Mouse (Mus musculus): ENCODE measurements around the gene Stox2. TPM values are rescaled to one million over a fixed set of nuclear protein-coding genes. Genes with fewer than 3 reads are reported as not detected.
A peak's percentile ranks its signal among the peaks of the same experiment; 100 is the strongest.

The Stox2 gene
- total RNA-seq, 2 experiments from 2014 or later = 9.4 to 10.5 TPM

DNA sequence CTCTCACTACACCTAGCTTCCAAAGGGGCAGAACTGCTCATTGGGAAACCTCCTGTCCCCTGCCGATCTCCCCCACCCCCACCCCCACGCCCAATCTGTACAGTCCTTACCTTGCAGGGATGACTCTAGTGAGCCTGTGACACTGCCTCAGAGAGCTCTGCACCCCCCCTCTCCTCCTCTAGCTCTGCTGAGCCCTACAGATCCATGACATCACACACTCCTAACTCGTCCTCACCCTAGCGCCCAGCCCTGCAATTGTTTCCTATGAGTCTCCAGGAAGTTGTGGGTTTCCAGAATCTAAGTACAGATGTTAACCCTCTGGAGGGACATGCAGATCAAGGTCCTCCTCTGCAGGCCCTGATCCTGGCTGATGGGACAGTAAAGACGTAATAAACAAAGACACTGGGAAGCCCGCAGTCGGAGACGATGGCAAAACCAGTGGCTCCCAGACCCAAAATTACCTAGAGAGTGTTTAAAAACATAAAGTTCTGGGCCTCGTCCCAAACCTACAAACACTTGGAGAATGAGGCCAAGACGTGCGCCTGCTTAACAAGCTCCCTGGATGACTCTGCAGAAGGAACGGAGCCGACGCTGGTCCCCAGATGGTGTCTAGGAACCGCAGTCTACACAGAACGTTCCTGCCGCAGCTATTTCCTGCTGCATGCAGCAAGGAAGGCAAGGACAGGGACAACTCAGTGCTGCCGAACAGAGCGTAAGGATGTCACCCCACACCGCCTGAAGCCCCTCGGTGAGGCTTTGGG lies 177.9 kb downstream of the Stox2 start:
- intact Hi-C loops (cut with DNase I; ENCODE audit: low total_unique reads) = no loop called here

DNA sequence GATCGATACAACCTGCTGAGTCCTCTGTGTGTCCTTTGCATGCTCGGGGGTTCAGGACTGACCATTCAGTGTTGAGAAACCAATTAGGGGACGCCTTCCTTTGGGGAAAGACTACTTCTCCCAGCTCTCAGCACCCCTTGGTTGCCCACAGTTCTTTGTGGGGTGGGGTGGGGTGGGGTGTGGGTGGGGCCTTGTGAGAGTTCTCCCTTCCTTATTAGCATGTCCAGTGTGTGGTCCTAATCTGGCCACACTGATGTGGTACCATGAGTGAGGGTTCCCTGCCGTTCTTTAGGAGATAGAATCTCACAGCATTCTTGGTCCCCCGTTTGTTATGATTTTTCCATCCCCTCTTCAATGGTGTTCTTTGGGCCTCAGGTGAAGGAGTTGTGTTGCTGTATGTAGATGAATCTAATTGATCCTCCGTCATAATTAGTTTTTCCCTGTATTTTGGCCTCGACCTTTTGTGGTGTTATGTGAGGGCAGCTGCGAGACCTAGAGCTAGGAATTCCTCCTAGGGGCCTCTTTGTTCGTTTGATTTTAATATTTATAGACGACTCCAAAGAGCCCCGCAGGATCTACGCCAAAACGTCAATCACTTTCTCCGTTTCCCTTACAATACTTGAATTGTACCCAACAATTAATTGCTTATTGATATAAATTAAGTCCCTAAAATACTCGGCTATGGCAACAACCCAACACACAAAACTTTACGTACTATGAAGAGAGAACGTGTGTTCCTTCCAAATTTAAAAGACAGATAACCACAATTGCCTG lies 182.9 kb downstream of the Stox2 start:
- intact Hi-C loops (cut with DNase I; ENCODE audit: low total_unique reads) = no loop called here
- DNase-seq = no peak

More for the DNA sequence above, 177.9 kb downstream of the Stox2 start:
- peak; percentile 25 for DNase-seq

DNA sequence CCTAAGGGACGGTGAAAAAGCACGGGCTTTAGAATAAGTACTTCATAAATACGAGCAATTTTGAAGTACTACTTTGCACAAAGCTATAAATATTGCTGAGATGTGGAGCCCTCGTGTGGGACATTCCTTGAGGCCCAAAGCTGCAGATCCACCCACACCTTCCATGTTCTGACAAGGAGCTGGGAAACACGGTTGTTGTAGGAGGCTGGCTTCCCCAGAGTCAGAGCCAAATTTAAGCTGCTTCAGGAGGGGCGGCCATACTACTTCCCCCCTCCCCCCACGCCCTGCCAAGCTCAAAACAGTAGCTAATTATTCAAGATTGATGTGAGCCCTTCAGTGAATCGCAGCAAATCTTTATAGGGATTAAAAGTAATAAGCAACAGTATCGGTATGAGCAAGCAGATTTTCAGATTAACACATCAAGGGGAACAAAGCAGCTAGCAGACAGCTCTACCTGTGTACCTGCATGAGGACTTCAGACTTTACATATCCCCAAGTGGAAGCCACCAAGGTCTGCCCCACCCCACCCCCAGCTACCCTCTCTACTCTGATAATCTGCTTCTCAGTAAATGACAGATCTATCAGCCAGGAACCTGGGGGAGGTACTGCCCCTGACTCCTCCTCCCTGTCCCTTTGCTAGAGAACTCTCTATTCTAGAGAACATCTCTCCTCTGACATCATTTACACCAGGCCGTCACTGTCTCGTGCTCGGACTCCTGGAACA lies 185.2 kb downstream of the Stox2 start:
- intact Hi-C loops (cut with DNase I; ENCODE audit: low total_unique reads) = no loop called here

DNA sequence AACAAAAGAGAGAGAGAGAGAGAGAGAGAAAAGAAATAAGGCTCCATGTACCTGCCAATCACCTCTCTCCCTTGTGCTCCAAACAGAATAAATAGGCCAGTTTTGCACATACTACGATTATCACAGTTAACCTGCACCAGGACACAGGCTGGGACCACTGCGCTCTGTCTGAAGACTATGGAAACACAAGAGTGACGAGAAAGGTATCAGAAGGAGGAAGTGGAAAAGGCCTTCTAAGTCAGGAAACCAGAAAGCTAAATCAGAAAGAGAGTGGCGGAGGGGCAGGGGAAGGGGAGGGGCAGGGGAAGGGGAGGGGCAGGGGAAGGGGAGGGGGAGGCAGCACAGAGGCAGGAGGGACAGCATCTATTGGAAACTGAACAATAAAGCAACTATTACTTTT lies 195.3 kb downstream of the Stox2 start:
- no peak for DNase-seq
- intact Hi-C loops (cut with DNase I; ENCODE audit: low total_unique reads) = no loop called here

More for the DNA sequence above, 185.2 kb downstream of the Stox2 start:
- DNase-seq = no peak

DNA sequence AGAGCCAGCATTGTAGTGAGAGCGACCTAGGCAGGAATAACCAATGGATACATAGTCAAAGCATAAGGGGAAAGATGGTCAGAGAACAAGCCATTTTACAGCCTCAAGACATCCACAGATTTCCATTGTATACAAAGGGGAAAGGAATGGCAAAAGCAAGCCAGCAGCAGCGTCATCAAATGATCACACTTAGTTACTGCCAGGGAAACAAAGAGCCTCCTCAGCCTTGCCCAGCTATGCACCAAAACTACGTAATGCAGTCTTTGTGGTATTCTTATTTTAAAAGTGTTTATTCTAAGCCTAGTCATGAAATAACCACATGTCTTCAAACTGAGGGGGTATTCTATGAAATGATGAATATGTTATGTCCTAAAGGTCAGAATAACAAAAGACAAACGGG lies 201.0 kb downstream of the Stox2 start:
- DNase-seq = no peak

DNA sequence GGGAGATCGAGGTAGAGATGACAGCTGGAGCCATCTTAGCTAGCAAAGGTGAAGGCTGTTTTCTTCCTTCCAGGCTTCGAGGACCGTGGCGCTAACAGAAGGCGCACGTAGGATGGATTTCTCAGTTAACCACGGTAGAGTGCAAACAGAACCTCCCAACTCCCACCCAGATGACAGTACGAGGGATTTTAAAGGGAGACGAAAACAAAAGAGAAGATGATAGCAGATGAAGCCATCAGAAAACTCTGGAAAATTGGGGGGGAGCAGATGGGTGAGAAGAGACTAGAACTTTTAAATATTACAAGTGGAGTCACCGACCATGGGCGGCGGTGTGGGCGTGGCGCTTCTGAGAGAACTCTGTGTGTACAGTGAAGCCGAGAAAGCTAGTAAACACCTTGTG lies 202.0 kb downstream of the Stox2 start:
- DNase-seq = no peak
- intact Hi-C loops (cut with DNase I; ENCODE audit: low total_unique reads) = no loop called here

More for the DNA sequence above, 201.0 kb downstream of the Stox2 start:
- intact Hi-C loops (cut with DNase I; ENCODE audit: low total_unique reads) = no loop called here

DNA sequence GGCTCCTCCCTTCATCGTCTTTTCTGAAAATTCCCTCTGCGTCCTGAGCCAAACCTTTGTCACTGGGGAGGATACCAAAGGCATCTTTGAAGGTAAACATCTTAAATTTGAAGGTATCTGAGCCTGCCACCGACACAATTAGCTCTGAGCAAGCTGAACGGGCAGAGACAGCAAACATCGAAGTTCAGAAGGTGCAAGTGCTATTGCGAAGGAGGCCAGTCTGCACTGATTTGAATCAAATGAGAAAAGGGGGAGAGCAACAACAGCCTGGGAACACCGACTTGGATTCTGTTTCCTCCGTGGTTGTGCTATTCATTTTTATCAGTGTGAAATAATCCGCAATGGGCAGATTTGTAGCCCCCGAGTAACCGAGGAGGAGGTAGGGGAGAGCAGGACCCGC lies 202.5 kb downstream of the Stox2 start:
- intact Hi-C loops (cut with DNase I; ENCODE audit: low total_unique reads) = no loop called here
- DNase-seq = no peak

DNA sequence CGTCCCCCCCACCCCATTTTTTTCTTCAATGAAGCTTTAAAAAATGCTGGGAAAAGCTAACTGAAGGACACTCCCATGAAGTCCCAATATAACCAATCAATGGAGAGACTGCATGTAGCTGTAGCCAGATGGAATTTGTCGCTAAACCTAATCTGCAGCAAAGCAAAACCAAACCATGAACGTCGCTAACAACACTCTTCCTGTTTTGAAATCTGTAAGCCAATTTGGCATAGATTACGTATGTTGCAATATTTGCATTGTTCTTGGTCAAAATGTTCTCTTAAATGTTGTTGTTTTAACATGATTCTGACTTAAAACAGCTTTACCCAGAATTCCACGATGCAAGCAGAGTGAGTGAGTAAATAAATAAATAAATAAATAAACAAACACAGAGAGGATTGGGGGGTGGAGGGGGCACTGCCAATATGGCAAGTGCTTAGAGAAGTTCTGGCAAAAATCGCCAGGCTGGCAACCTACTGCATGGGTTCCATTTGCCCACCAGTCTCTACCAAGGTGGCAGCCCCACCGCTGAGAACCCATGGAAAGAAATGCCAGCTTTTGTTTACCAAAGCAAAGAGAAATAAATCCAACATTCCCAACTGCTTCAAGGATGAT lies 203.0 kb downstream of the Stox2 start:
- intact Hi-C loops (cut with DNase I; ENCODE audit: low total_unique reads) = no loop called here
- DNase-seq = no peak

DNA sequence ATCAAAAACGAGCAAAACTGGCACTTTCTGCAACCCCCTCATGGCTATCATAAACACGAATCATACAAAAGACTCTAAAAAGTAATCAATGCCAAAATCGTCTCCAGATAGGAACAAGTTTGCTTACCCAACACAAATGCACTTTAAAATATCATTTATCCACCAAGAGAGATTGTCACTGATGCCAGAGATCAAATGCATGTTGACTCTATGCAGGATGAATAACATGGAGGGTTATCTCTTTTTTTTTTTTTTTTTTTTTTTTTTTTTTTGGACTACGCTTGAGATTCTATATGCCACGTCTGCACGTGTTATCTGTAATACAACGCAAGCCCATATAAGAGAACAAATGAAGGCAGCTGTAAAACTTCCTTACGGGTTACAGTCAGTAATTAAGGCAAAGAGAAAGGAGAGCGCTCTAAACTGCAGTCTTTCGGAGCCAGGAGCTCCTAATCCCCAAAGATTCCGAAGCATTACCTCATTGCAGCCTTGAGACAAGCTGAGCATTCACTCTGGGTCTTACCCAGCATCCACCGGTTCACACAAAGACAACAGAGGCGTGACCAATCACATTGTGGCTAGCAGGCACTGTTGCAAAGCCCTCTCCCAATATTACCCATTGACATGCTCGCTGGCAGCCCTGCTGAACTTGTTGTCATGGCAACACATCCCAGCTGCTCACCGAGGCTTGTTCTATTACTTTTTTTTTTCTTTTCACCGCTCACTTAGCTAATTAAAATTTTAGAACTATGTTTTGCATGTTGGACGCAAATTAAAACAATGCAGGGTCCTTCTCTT lies 203.8 kb downstream of the Stox2 start:
- intact Hi-C loops (cut with DNase I; ENCODE audit: low total_unique reads) = no loop called here
- DNase-seq = peak; percentile 64

DNA sequence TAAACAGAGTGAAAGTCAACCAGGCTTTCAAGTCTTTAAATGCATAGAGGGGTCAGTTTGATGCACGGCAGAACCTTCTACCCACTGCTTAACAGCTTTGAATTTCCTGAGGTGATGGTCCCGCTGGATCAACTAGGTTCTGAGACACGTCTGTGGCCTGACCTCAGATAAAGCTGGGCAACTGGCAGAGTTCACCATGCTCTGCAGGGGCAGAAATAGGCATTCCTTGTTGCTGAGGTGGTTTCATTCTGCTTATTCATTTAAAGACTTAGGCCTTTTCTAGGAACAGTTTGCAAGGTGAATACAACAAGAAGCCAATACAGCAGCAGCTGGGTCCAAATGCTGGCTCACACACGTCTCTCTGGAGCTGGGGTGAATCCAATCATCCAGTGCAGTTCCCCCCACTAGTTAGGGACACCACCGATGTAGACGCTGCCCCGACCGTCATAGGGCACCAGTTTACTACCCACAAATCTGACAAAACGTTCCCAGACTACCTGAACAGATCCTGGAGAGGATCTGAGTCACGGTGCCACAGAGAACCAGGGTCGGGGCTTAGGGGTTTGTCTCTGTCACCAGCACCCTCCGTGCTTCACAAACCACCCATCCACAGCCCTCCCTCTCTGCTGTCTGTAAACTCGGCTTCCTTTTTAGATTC lies 204.6 kb downstream of the Stox2 start:
- DNase-seq = no peak

DNA sequence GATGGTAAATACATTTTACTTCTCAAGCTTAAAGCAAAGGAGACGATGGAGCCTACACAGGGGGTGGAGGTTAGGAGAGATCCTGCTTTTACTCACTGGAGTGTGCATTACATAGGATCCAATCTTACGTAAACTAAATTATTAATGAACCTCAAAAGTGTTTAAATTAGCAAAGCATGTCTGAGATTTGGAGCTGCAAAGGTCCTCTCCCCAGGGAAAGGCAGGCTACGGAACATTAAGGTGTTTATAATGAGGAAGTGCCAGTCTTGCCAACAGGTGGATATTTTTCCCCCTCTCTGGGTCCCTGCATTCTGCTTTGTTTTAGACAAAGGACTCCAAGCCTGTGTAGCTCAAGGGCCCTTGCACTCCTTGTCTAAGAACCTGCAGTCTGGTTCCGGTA lies 205.3 kb downstream of the Stox2 start:
- intact Hi-C loops (cut with DNase I; ENCODE audit: low total_unique reads) = no loop called here
- no peak for DNase-seq

More for the DNA sequence above, 204.6 kb downstream of the Stox2 start:
- intact Hi-C loops (cut with DNase I; ENCODE audit: low total_unique reads) = no loop called here

DNA sequence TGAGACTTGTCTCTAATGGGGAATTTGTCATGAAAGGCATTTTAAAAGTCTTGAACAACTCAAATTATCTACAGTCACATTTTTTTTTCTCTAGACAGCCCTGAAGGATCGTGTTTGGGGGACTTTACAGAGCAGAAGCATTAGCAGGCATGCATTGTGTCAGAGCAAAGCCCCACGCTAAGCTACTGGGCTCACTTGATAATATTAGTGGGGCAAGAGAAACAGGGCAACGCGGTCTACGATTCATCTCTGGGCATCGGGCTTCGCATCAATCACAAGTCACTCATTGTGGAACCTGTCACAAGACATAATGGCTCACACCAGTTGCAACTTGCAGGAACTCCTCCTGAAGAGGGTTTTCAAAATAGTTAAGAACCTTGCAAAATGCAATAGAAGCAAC lies 205.9 kb downstream of the Stox2 start:
- intact Hi-C loops (cut with DNase I; ENCODE audit: low total_unique reads) = no loop called here
- DNase-seq = no peak

DNA sequence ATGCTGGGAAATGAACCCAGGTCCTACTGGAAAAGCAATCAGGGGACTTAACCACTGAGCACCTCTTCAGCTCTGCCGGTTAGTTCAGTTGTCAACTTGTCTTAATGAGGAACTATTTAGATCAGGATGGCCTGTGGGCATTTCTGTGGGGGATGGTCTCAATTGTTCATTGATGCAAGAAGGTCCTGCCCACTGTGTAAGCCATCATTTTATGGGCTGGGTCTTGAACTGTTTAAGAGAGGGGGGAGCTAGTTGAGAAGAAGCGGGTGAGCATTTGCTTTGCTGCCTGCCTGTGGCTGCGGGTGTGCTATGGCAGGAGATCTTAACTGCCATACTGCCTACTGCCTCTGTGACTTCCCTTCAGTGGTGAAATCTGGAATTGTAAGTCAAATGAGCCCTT lies 214.1 kb downstream of the Stox2 start:
- intact Hi-C loops (cut with DNase I; ENCODE audit: low total_unique reads) = no loop called here
- no peak for DNase-seq

DNA sequence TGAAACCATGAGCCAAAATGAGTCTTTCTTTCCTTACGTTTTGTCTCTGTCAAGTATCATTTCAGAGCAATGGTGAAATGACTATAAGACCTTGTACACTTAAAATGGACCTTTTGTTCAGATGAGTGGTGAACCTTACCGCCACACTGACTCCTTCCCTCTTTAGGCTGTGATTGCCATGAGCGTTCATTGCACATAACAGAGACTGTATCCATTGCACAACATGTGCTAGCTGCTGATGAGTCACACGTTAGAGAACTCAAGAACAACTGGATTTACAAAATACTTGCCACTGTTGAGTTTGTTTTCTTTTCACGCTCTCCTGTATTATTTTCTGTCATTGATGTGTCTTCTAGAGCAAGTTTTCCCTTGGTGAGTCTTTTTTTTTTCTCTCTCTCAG lies 216.1 kb downstream of the Stox2 start:
- intact Hi-C loops (cut with DNase I; ENCODE audit: low total_unique reads) = no loop called here
- DNase-seq = no peak

DNA sequence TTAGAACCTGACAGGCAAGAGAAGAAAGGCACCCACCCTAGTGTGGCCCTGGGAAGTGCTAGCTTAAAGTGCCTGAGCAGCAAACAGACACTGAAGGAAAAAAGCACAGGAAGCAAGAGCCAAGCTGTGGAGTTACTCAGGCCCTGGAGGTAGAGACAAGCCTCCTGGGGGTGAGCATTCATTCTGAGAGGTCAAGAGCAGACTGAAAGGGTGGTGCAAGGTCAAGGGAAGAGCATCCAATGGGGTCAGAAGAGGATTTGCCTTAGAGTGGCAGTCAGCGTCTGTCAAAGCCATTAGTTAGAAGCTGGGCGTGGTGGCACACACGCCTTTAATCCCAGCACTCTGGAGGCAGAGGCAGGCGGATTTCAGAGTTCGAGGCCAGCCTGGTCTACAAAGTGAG lies 224.3 kb downstream of the Stox2 start:
- intact Hi-C loops (cut with DNase I; ENCODE audit: low total_unique reads) = no loop called here

DNA sequence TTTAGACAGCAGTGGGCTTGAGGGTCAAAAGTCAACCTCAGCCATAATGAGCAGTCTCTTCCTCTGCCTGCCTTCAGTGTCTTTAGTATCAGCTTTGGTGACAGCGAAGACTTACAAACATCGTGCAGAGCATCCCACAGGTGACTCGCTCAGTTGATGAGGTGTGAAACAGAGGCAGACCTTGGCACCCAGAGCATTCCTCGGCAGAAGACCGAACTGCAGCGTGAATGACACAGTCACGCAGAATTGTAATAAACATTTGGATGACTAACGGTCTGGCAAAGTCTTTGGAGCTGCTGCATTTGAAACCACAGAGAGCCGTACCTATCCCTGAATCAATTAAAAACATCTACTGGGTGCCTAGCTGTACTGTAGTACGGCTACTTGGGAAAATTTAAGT lies 225.0 kb downstream of the Stox2 start:
- no peak for DNase-seq
- intact Hi-C loops (cut with DNase I; ENCODE audit: low total_unique reads) = no loop called here

More for the DNA sequence above, 224.3 kb downstream of the Stox2 start:
- DNase-seq = no peak

DNA sequence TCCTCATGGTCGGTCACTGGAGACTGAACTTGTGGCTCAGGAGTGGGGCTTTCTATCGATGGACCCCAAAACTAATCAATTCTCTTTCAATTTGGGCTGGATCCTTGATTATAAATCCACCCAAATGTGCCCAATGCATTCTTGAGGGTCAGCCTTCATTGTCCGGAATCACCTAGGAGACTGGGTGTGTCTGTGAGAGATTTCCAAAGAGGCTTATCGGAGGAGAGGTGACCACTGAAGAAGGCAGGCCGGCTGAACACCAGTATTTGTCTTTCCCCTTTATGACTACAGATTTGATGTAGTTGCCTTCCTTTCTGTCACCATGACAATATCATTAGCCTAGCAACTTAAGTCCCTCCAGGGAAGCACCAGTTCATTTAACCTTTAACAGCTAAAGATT lies 225.8 kb downstream of the Stox2 start:
- intact Hi-C loops (cut with DNase I; ENCODE audit: low total_unique reads) = no loop called here
- no peak for DNase-seq

DNA sequence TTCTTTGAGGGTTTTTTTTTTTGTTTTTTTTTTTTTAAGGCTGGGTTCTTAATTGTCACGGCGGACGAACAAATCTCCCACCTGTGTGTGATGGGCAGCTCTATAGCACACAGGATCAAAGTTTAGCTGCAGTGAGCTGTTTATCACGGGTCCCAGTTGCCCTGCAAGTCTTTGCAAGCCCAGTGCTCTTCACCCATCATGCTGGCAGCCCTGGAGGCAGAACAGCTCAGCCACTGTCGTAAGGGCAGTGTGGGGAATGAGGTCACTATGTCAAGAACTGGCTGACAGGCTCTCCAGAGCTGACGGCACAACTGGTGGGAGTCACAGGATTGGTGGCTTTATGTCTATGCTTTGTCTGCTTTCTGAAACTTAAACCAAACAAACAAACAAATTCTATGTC lies 227.6 kb downstream of the Stox2 start:
- intact Hi-C loops (cut with DNase I; ENCODE audit: low total_unique reads) = no loop called here

DNA sequence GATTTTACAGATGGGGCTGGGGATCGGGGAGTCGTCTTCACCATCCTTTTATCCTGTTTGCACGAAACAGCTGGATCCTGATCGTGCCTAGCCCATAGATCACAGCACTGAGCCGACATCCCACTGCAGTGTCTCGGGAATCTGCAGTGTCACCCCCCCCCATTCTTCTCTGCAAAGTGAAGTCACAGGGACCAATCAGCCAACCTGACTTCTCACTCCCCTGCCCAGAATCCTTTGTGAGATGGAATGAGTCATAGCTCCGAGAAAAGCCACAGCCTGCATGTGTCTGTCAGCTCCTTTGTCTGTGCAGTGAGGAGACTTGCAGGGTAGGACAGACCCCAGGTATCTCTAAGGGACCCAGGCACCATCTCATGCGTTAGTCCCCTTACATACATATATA lies 228.1 kb downstream of the Stox2 start:
- DNase-seq = no peak
- intact Hi-C loops (cut with DNase I; ENCODE audit: low total_unique reads) = no loop called here

More for the DNA sequence above, 227.6 kb downstream of the Stox2 start:
- no peak for DNase-seq
